Mouse (Mus musculus): ENCODE measurements at regions not wholly inside any gene's neighbourhood (a gene's known extent, or its start where the extent isn't known, plus 50 kb on each side); places are given as distances from the start of the nearest gene placed in this dataset.

GRCm38 (mm10) chr11:66694651-66695266 lies 169.0 kb upstream of the Shisa6 start:
- TF ChIP-seq FLI1 (IDR thresholded peaks at IDR 0.05; ENCODE audit: low read length) (no peak), GATA1 (IDR thresholded peaks at IDR 0.05; ENCODE audit: borderline replicate concordance, low read length) (no peak)
- Histone ChIP-seq H3K4me1 (no peaks in the 10 kb centered on the region), H3K9me3 (peaks cover 14% of the 10 kb centered on the region; the same call in 1 of the 2 replicates), H3K27me3 (replicated peaks) (no peaks in the 10 kb centered on the region), H3K36me3 (replicated peaks; ENCODE audit: low read length) (no peaks in the 10 kb centered on the region), H3K4me3 (replicated peaks) (no peak overlapping the region)

GRCm38 (mm10) chr11:66696791-66697190 lies 171.0 kb upstream of the Shisa6 start:
- no peak for TF ChIP-seq FLI1 (IDR thresholded peaks at IDR 0.05; ENCODE audit: low read length)
- no peak for TF ChIP-seq GATA1 (IDR thresholded peaks at IDR 0.05; ENCODE audit: borderline replicate concordance, low read length)
- Histone ChIP-seq H3K27me3 (replicated peaks) (no peaks in the 10 kb centered on the region), H3K9me3 (peaks cover 14% of the 10 kb centered on the region; the same call in 1 of the 2 replicates), H3K36me3 (replicated peaks; ENCODE audit: low read length) (no peaks in the 10 kb centered on the region), H3K4me3 (replicated peaks) (no peak overlapping the region), H3K4me1 (no peaks in the 10 kb centered on the region)

- no peaks in the 10 kb centered on the region for H3K27me3 ChIP-seq (replicated peaks)
- no peak overlapping the region for H3K4me3 ChIP-seq (replicated peaks)
- TF ChIP-seq FLI1 (IDR thresholded peaks at IDR 0.05; ENCODE audit: low read length) (no peak), GATA1 (IDR thresholded peaks at IDR 0.05; ENCODE audit: borderline replicate concordance, low read length) (no peak)
- no peaks in the 10 kb centered on the region for H3K36me3 ChIP-seq (replicated peaks; ENCODE audit: low read length)
- H3K9me3 ChIP-seq = peaks cover 22% of the 10 kb centered on the region; the same call in 1 of the 2 replicates
- H3K4me1 ChIP-seq = no peaks in the 10 kb centered on the region
Observed at GRCm38 (mm10) chr11:66745479-66745878, 166.3 kb upstream of the Pirt start.

GRCm38 (mm10) chr11:66789997-66790396 lies 121.8 kb upstream of the Pirt start:
- Histone ChIP-seq H3K4me1 (no peaks in the 10 kb centered on the region), H3K9me3 (no peaks in the 10 kb centered on the region), H3K27me3 (replicated peaks) (no peaks in the 10 kb centered on the region), H3K4me3 (replicated peaks) (no peak overlapping the region), H3K36me3 (replicated peaks; ENCODE audit: low read length) (no peaks in the 10 kb centered on the region)
- TF ChIP-seq GATA1 (IDR thresholded peaks at IDR 0.05; ENCODE audit: borderline replicate concordance, low read length) (no peak), FLI1 (IDR thresholded peaks at IDR 0.05; ENCODE audit: low read length) (no peak)

- H3K36me3 ChIP-seq (replicated peaks; ENCODE audit: low read length) = no peaks in the 10 kb centered on the region
- peak overlapping the region; percentile 58 for H3K4me3 ChIP-seq (replicated peaks)
- H3K27me3 ChIP-seq (replicated peaks) = no peaks in the 10 kb centered on the region
- no peak for TF ChIP-seq GATA1 (IDR thresholded peaks at IDR 0.05; ENCODE audit: borderline replicate concordance, low read length)
- TF ChIP-seq FLI1 (IDR thresholded peaks at IDR 0.05; ENCODE audit: low read length) = no peak
- no peaks in the 10 kb centered on the region for H3K9me3 ChIP-seq
- no peaks in the 10 kb centered on the region for H3K4me1 ChIP-seq
Observed at GRCm38 (mm10) chr11:66806887-66807286, 104.9 kb upstream of the Pirt start.

- Histone ChIP-seq H3K36me3 (replicated peaks; ENCODE audit: low read length) (no peaks in the 10 kb centered on the region), H3K27me3 (replicated peaks) (no peaks in the 10 kb centered on the region), H3K4me3 (replicated peaks) (no peak overlapping the region), H3K4me1 (no peaks in the 10 kb centered on the region), H3K9me3 (peaks cover 8% of the 10 kb centered on the region; the same call in 1 of the 2 replicates)
- TF ChIP-seq GATA1 (IDR thresholded peaks at IDR 0.05; ENCODE audit: borderline replicate concordance, low read length) (no peak), FLI1 (IDR thresholded peaks at IDR 0.05; ENCODE audit: low read length) (no peak)
Observed at GRCm38 (mm10) chr11:66813310-66813709, 98.5 kb upstream of the Pirt start.

GRCm38 (mm10) chr11:66813731-66814130 lies 98.0 kb upstream of the Pirt start:
- Histone ChIP-seq H3K4me1 (no peaks in the 10 kb centered on the region), H3K9me3 (peaks cover 10% of the 10 kb centered on the region; the same call in 1 of the 2 replicates), H3K27me3 (replicated peaks) (no peaks in the 10 kb centered on the region), H3K4me3 (replicated peaks) (no peak overlapping the region), H3K36me3 (replicated peaks; ENCODE audit: low read length) (no peaks in the 10 kb centered on the region)
- no peak for TF ChIP-seq GATA1 (IDR thresholded peaks at IDR 0.05; ENCODE audit: borderline replicate concordance, low read length)
- TF ChIP-seq FLI1 (IDR thresholded peaks at IDR 0.05; ENCODE audit: low read length) = no peak

GRCm38 (mm10) chr11:66835864-66836263 lies 75.9 kb upstream of the Pirt start:
- no peak overlapping the region for H3K4me3 ChIP-seq (replicated peaks)
- H3K9me3 ChIP-seq = peaks cover 17% of the 10 kb centered on the region
- H3K27me3 ChIP-seq (replicated peaks) = no peaks in the 10 kb centered on the region
- no peaks in the 10 kb centered on the region for H3K36me3 ChIP-seq (replicated peaks; ENCODE audit: low read length)
- no peaks in the 10 kb centered on the region for H3K4me1 ChIP-seq
- TF ChIP-seq FLI1 (IDR thresholded peaks at IDR 0.05; ENCODE audit: low read length) = no peak
- TF ChIP-seq GATA1 (IDR thresholded peaks at IDR 0.05; ENCODE audit: borderline replicate concordance, low read length) = no peak

- Histone ChIP-seq H3K9me3 (peaks cover 15% of the 10 kb centered on the region), H3K4me1 (no peaks in the 10 kb centered on the region), H3K4me3 (replicated peaks) (no peak overlapping the region), H3K36me3 (replicated peaks; ENCODE audit: low read length) (no peaks in the 10 kb centered on the region), H3K27me3 (replicated peaks) (no peaks in the 10 kb centered on the region)
- TF ChIP-seq GATA1 (IDR thresholded peaks at IDR 0.05; ENCODE audit: borderline replicate concordance, low read length) (no peak), FLI1 (IDR thresholded peaks at IDR 0.05; ENCODE audit: low read length) (no peak)
Observed at GRCm38 (mm10) chr11:66836633-66837380, 75.0 kb upstream of the Pirt start.

GRCm38 (mm10) chr11:66845238-66845637 lies 66.5 kb upstream of the Pirt start:
- Histone ChIP-seq H3K27me3 (replicated peaks) (no peaks in the 10 kb centered on the region), H3K36me3 (replicated peaks; ENCODE audit: low read length) (no peaks in the 10 kb centered on the region), H3K4me3 (replicated peaks) (no peak overlapping the region), H3K9me3 (no peaks in the 10 kb centered on the region), H3K4me1 (no peaks in the 10 kb centered on the region)
- TF ChIP-seq GATA1 (IDR thresholded peaks at IDR 0.05; ENCODE audit: borderline replicate concordance, low read length) (no peak), FLI1 (IDR thresholded peaks at IDR 0.05; ENCODE audit: low read length) (no peak)
